Mouse (Mus musculus): ENCODE results near the gene Chrna4.

The Chrna4 gene

DNA sequence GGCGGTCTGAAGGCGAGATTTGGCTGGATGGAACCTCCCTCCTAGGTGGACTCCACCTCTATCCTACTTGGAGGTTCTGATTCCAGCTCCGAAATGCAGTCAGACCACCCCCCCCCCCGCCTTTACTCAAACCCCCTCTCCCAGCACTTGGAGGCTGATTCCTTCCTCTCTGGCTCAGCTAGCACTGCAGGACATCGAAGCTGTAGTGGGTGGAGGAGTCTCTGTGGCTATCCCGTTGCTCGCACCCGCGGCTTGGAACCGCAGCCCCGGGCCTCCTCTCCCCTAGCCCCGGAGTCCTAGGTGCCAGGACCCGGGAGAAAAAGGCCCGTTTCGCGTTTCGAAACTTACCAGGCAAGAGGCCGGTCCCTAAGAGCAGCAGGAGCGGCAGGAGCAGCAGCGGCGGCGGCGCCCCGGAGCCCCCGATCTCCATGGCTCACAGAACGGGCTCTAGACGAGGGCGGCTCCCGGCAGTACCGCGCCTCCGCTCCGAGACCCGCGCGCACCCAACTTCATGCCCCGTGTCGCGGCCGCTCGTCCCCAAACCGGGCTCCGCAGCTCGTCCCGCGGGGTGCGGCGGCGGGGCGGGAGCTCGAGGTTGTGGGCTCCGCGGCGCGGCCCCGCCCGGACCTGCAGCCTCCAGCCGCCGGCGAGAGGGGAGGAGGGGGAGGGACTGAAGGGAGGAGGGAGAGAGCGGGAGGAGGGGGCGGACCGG, 4.5 kb downstream of the Chrna4 start:
- DNase-seq (ENCODE audit: low spot score in 2 of 2), result no peak

DNA sequence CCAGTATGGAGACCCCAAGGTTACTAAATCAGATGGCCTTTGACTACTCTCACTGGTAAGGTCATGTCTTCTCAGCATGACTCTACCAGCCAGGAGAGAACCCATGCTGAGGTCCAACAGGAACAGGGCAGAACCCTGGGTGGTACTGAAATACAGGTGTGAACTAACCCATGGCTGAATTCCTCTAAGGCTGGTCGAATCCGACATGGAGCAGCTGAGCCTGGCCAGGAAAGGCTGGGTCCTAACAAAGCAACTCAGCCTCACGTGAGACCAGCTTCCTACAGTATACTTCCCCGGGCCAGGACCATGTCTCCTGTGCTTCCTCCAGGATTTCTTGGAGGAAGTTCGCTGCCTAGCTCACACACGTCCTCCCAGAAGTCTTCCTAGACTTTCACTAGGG, 6.8 kb downstream of the Chrna4 start:
- no peak for DNase-seq (ENCODE audit: low spot score in 2 of 2)

GRCm38 (mm10) chr2:181035186-181035585, 8.2 kb downstream of the Chrna4 start:
- no peak for DNase-seq (ENCODE audit: low spot score in 2 of 2)

GRCm38 (mm10) chr2:181033310-181033709, 10.0 kb downstream of the Chrna4 start:
- DNase-seq (ENCODE audit: low spot score in 2 of 2), result peak in 1 of 2 experiments; percentile 20

- DNase-seq (ENCODE audit: low spot score in 2 of 2), result no peak
Observed at GRCm38 (mm10) chr2:181032407-181032806, 10.9 kb downstream of the Chrna4 start.

DNA sequence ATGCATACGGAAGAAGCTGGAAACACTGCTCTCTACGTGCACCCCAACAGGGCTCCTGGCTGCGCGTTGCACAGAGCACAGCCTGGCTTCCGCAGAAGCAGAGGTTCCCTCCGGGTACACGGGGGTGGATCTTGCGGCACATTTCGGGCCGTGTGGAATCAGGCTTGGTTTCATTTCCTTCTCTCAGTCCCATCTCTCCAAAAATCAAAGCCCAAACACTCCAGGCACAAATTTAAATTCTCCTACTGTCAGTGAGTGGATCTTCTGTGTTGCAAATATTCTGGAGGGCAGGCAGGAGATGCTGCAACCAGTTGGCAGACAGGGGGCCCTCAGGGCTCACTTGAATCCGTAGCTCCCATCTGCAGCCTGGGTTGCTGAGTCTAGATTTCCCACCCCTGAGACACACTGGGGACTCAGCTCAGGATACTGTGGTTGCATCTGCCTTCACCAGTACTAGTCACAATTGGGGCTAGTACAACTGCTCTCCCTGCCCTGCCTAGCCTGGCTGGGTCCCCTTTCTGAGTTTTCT, 11.9 kb downstream of the Chrna4 start:
- no peak for DNase-seq (ENCODE audit: low spot score in 2 of 2)

GRCm38 (mm10) chr2:181008339-181008738, 35.0 kb downstream of the Chrna4 start:
- DNase-seq (ENCODE audit: low spot score in 2 of 2), result no peak

DNA sequence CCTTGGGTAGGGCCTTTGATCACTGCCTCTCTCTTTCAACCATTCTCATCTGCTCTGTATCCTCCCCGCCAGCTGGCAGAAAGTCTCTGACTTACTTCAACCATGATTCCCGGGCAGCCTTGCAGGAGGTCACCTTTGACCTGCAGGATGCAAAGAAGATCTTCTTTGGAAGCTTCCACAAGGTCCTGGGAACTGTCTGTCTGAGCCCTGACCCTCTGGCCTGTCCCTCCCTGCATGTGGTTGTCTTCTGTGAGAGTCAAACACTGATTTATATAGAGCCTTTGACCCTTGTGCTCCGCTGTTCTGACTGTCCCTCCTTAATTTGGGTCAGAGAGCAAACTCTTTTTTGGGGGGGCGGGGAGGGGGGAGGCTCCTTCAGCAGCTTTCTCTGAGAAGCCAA, 36.3 kb downstream of the Chrna4 start:
- no peak for DNase-seq (ENCODE audit: low spot score in 2 of 2)

- DNase-seq (ENCODE audit: low spot score in 2 of 2), result no peak
Observed at GRCm38 (mm10) chr2:180996905-180997304, 46.4 kb downstream of the Chrna4 start.

- DNase-seq (ENCODE audit: low spot score in 2 of 2), result peak; percentile 17 to 19
Observed at GRCm38 (mm10) chr2:180996436-180996835, 46.9 kb downstream of the Chrna4 start.

- no peak for DNase-seq (ENCODE audit: low spot score in 2 of 2)
Observed at GRCm38 (mm10) chr2:180995457-180995856, 47.9 kb downstream of the Chrna4 start.

- DNase-seq (ENCODE audit: low spot score in 2 of 2), result no peak
Observed at GRCm38 (mm10) chr2:180994360-180994759, 49.0 kb downstream of the Chrna4 start.

- DNase-seq (ENCODE audit: low spot score in 2 of 2), result no peak
Observed at GRCm38 (mm10) chr2:180990347-180990746, 53.0 kb downstream of the Chrna4 start.

GRCm38 (mm10) chr2:180988948-180989347, 54.4 kb downstream of the Chrna4 start:
- DNase-seq (ENCODE audit: low spot score in 2 of 2), result no peak

GRCm38 (mm10) chr2:180988347-180988913, 54.9 kb downstream of the Chrna4 start:
- DNase-seq (ENCODE audit: low spot score in 2 of 2), result no peak

- no peak for DNase-seq (ENCODE audit: low spot score in 2 of 2)
Observed at GRCm38 (mm10) chr2:180987432-180988030, 55.8 kb downstream of the Chrna4 start.

DNA sequence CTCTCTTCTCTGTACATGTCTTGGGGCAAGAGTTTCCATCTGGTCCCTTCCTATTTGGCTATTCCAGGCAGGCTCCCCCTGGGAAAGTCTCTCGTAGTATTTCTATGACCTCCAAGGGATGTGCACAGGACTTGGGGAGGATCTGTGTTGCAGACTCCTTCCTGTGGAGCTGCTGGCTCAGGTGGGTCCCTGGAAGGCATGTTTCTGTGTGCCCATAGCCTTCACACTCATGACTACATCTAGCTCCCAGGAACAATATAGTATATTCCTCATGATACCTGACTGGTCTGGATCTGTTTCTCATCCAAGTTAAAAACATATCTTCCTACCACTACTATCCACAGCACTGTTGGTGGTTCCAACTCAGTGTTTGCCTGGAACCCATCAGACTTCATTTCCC, 56.3 kb downstream of the Chrna4 start:
- DNase-seq (ENCODE audit: low spot score in 2 of 2), result no peak

DNA sequence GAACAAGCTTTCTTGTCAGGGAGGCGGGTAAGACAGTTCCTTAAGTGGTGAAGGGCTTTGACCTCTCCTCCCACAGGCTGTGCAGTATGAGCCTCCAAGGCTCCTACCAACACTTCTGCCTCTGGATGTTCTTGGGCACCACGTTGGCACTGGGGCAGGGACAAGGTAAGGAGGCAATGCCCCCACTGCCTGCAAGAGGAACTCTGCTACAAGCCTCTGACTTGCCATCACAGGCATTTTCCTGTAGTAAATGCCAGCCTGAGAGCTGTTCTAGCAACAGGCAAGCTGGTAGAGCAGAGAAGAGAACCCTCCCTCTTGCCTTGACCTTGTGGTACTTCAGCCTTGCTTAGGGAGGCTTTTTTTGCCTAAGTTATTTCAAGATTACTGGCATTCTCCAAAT, 56.9 kb downstream of the Chrna4 start, which contains the start of gene Col20a1:
TSS of gene Col20a1 (plus strand) at position 87 of the 400 bp plus-strand sequence.
- no peak for DNase-seq (ENCODE audit: low spot score in 2 of 2)

GRCm38 (mm10) chr2:180985635-180986034, 57.7 kb downstream of the Chrna4 start:
- no peak for DNase-seq (ENCODE audit: low spot score in 2 of 2)

- no peak for DNase-seq (ENCODE audit: low spot score in 2 of 2)
Observed at GRCm38 (mm10) chr2:180981133-180981532, 62.2 kb downstream of the Chrna4 start.

All from heart, adult 9 months (tissue).